Mouse (Mus musculus) lung, postnatal 10 days (tissue): ENCODE data around the gene Kctd6.
A peak's percentile ranks its signal among the peaks of the same experiment; 100 is the strongest.
"Not testable (repeated sequence)": the region's sequence is repeated elsewhere in the genome, so short reads cannot be mapped to it uniquely, and the experiment has no call there.

Experiments
- DNase-seq: peaks from one replicate; pipeline ENCODE4 v3.0.0; 2021

Kctd6 gene

DNA sequence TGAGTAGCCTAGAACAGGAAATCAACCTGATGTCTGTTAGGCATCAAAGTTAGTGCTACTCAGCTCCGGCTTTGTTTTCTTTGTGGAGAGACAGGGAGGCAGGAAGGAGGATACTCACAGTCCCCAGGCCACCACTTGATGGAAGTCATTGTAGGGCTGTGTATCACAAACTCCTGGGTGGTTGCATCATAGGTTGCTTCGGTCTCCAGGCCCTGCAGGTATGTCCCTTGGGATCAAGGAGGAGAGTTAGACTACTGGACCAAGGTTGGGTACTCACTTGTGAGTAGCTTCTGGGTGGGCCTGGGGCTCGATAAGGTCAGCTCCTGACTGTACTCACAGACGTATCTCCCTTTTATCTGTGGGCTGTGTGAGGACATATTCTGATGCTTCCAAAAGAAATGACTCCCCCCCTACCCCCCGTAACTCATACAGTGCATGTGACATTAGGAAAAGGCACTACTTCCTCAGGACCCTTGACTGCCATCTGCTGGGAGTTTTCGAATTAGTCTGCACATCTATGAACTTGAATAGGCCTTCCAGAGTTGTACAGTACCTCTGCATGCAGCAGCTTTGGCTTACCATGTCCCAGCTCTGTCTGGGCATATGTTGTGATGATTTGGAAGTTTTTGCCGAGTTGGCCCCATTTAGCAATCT is 41.3 kb downstream of the Kctd6 start:
- peak; percentile 86 for DNase-seq

DNA sequence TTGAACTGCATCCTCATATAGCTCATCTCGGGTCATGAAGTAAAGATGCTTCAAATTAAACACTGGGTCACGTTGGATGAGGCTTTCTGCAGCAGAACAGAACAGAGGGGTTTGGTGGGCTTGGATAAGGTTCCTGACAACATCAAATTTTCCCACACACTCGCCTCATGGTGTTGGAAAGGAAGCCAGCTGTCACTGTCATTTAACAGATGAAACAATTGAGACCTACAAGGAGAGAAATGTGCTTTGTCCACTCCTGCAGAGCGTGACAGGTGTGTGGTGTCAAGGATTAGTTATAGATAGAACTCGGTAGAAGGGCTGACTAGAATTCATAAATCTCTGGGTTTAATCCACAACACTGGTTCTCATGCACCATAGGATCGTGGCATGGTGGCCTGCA is 42.1 kb downstream of the Kctd6 start:
- DNase-seq, result no peak

- no peak for DNase-seq
Measured at GRCm38 (mm10) chr14:8256881-8257280, 42.9 kb downstream of the Kctd6 start.

- DNase-seq, result no peak
Measured at GRCm38 (mm10) chr14:8257521-8258334, 43.8 kb downstream of the Kctd6 start.

DNA sequence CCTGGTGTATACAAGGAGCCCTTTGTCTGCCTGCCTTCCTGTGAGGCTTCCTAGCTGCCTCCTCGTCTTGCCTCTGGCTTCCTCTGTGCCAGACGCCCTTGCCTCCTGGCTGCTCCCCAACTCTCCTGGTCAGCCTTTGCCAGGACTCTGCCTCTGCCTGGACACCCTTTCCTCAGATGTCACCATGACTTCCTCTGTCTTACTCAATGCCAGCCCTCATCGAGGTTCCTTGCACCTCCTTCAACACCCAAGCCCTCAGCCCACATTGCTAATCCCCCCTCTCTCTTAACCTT is 44.3 kb downstream of the Kctd6 start:
- no peak for DNase-seq

DNA sequence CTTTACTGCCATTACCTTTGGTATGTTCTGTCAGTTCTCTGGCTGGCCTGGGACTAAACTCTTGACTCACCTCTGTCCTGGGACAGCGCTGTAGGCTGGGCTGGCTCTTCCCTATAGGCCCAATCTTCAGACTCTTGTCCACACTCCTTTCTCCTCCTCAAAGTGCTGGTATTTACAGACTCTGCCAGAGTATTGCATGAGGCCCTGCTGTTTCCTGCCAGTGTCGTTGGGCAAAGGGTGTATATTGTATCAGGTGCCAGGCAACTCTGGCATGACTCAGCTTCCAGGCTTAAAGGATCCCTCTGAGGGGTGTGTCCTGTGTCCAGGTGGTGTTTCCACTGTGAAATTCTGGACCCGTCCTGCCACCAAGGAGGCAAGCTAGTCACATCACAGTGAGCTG is 44.8 kb downstream of the Kctd6 start:
- DNase-seq, result peak; percentile 24

GRCm38 (mm10) chr14:8259166-8259565 is 45.2 kb downstream of the Kctd6 start, which contains the start of gene Acox2:
TSS of gene Acox2 (minus strand) at chr14:8259353.
- no peak for DNase-seq

DNA sequence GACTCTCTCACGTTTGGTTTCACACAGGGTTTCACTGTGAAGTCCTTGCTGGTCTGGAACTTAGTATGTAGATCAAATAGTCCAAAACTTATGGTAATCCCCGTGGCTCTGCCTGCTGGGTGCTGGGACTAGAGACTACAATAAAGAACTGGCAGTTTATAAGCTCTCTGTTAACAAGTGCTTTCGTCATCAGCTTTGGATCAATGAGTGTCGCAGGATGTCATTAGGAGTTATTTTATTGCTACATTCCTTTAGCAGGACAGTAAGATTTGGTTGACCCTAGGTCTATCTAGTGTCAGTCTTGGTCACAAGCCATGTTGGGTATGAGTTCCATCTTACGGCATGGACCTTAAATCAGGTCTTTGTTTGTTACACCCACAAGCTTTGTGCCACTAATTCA is 46.3 kb downstream of the Kctd6 start:
- DNase-seq, result no peak

- DNase-seq, result no peak
Measured at GRCm38 (mm10) chr14:8262242-8262641, 48.3 kb downstream of the Kctd6 start.

DNA sequence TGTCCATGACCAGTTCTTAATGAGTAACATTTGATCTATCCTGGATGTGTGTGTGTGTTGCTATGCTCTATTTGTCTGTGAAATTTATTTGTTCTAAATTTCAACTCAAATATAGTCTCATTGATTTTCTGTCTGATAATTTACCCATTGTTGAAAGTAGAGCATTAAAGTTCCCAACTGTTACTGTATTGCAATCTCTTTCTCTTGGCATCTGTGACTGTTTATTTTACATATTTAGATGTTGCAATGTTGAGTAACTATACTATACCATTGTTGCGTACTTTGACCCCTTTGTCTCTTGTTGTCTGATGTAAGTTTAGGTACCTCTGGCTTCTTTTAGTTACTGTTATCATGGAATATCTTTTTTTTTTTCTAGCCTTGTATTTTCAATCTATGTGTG is 50.4 kb downstream of the Kctd6 start:
- DNase-seq, result no peak

DNA sequence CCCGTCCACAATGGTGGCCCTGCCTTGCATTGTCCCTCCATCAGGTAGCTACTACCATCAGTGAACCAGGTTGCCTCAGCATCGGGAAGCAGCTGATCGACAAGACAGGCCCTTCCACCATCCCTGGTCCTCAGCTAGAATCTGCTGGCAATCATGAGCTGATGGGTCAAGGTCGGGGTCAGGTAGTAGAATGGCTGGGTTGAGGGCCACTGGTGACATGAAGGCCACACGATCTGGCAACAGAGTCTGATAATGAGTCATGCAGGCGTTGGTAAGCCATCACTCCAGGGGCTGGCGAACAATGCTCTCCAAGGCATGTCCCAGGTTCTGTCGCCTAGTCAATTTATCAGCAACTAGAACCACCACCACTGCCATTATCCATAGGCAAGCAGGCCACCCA is 57.3 kb downstream of the Kctd6 start:
- not testable (repeated sequence) for DNase-seq
